ENCODE assay signal across 9 mouse cellular contexts in genomic region chr17:12740317-12740716, GRCm38 (mm10). TPM values are rescaled to one million over a fixed set of nuclear protein-coding genes. Genes with fewer than 3 reads are reported as not detected.
DNase-seq lines count a peak whose midpoint lies in the region; ATAC-seq and TF ChIP-seq lines count a peak whose summit lies in the region.
"Had no signal": no experiment of that assay in that cellular context is flagged by ENCODE, and none has a peak within 500 bp of the region (broad histone marks: within the 10 kb centered on the region; RNA-seq: fewer than 3 reads in every experiment).

No protein-coding gene starts in this region.

- H3K79me2 ChIP-seq in myocyte (ENCODE audit: control insufficient read depth, insufficient read depth), result peaks cover 9% of the 10 kb centered on the region

- no peak for ATAC-seq in kidney, embryonic 15.5 days (replicated peaks; ENCODE audit: low FRiP score)
- no peak for ATAC-seq in embryonic facial prominence, embryonic 12.5 days (ENCODE audit: insufficient number of reproducible peaks, insufficient read depth, low FRiP score, low TSS enrichment)
- no peak for ATAC-seq in limb, embryonic 11.5 days (ENCODE audit: insufficient number of reproducible peaks, low FRiP score, low TSS enrichment, low read depth)
- ATAC-seq in cerebellum, adult (ENCODE audit: insufficient number of reproducible peaks, low FRiP score, low TSS enrichment), result no peak

- TF ChIP-seq POLR2A in myocyte (IDR thresholded peaks at IDR 0.05; ENCODE audit: insufficient read length, low read depth), result no peak

- peaks cover 31% of the 10 kb centered on the region for H3K9me3 ChIP-seq in kidney, embryonic 15.5 days (replicated peaks)
- peaks cover 32% of the 10 kb centered on the region for H3K9me3 ChIP-seq in embryonic facial prominence, embryonic 12.5 days
- peaks cover 17% of the 10 kb centered on the region; the same call in 1 of the 2 replicates for H3K9me3 ChIP-seq in limb, embryonic 11.5 days (ENCODE audit: control insufficient read depth, low read length)

- no peak overlapping the region for H3K4me3 ChIP-seq in kidney, embryonic 15.5 days (replicated peaks)
- no peak overlapping the region for H3K4me3 ChIP-seq in embryonic facial prominence, embryonic 12.5 days
- H3K4me3 ChIP-seq in limb, embryonic 11.5 days (ENCODE audit: low read depth, low read length), result no peak overlapping the region
- H3K4me3 ChIP-seq in myocyte, result no peak overlapping the region

- no peak overlapping the region for H3ac ChIP-seq in myocyte (ENCODE audit: control insufficient read depth, insufficient read length)

- H3K4me2 ChIP-seq in kidney, embryonic 15.5 days, result no peak overlapping the region
- H3K4me2 ChIP-seq in embryonic facial prominence, embryonic 12.5 days (replicated peaks), result no peak overlapping the region
- 0 out of 2 replicates have a peak overlapping the region, but pooled peaks have one; percentile 10 for H3K4me2 ChIP-seq in limb, embryonic 11.5 days (ENCODE audit: low read depth, severe bottlenecking)
- H3K4me2 ChIP-seq in myocyte (ENCODE audit: low read depth), result peak overlapping the region; percentile 32

- peaks cover 46% of the 10 kb centered on the region for H3K4me1 ChIP-seq in kidney, embryonic 15.5 days
- peaks cover 14% of the 10 kb centered on the region for H3K4me1 ChIP-seq in embryonic facial prominence, embryonic 12.5 days
- H3K4me1 ChIP-seq in limb, embryonic 11.5 days (ENCODE audit: control insufficient read depth, insufficient read depth, low read length), result peaks cover 23% of the 10 kb centered on the region

- no peaks in the 10 kb centered on the region for H3K27me3 ChIP-seq in kidney, embryonic 15.5 days
- no peaks in the 10 kb centered on the region for H3K27me3 ChIP-seq in embryonic facial prominence, embryonic 12.5 days
- H3K27me3 ChIP-seq in limb, embryonic 11.5 days (ENCODE audit: control insufficient read depth, insufficient read depth, low read length), result no peaks in the 10 kb centered on the region
- no peaks in the 10 kb centered on the region for H3K27me3 ChIP-seq in myocyte (ENCODE audit: control insufficient read depth, insufficient read depth, insufficient read length)
- H3K27me3 ChIP-seq: hindbrain, embryonic 15.5 days had no signal

- H3K9ac ChIP-seq in kidney, embryonic 15.5 days, result no peak overlapping the region
- no peak overlapping the region for H3K9ac ChIP-seq in embryonic facial prominence, embryonic 12.5 days
- no peak overlapping the region for H3K9ac ChIP-seq in limb, embryonic 11.5 days (ENCODE audit: low read length)
- H3K9ac ChIP-seq: hindbrain, embryonic 15.5 days had no signal

- peak overlapping the region; percentile 85 for H3K27ac ChIP-seq in kidney, embryonic 15.5 days
- peak overlapping the region; percentile 85; the same call in 1 of the 2 replicates for H3K27ac ChIP-seq in embryonic facial prominence, embryonic 12.5 days
- H3K27ac ChIP-seq in limb, embryonic 11.5 days (replicated peaks; ENCODE audit: low read depth, low read length), result 0 out of 2 replicates have a peak overlapping the region, but pooled peaks have one; percentile 8

- 31% methylated on average over 2 of the region's 2 CpGs for WGBS in kidney, embryonic 15.5 days
- WGBS in embryonic facial prominence, embryonic 12.5 days, result 38% methylated on average over 2 of the region's 2 CpGs
- WGBS in limb, embryonic 11.5 days, result 9% methylated on average over 2 of the region's 2 CpGs

- H3K36me3 ChIP-seq in kidney, embryonic 15.5 days, result peaks cover 95% of the 10 kb centered on the region
- H3K36me3 ChIP-seq in embryonic facial prominence, embryonic 12.5 days, result peaks cover 81% of the 10 kb centered on the region
- H3K36me3 ChIP-seq in limb, embryonic 11.5 days (ENCODE audit: control insufficient read depth, insufficient read depth, low read length), result peaks cover 39% of the 10 kb centered on the region
- no peaks in the 10 kb centered on the region for H3K36me3 ChIP-seq in myocyte (ENCODE audit: control insufficient read depth, insufficient read depth)

- DNase-seq in kidney, postnatal 25 days, result no peak
- DNase-seq in limb, embryonic 11.5 days (ENCODE audit: low spot score), result no peak
- DNase-seq in adrenal gland, postnatal 14 days, result no peak
- no peak for DNase-seq in left cerebral cortex, adult 9 months (ENCODE audit: low spot score in 2 of 2)

TF ChIP-seq in myocyte, 11 proteins besides CTCF, POLR2A, EP300 and RAD21:
- TF ChIP-seq E2F4 (IDR thresholded peaks at IDR 0.05; ENCODE audit: insufficient read depth) (no peak), MYOD1 (IDR thresholded peaks at IDR 0.05; ENCODE audit: control insufficient read depth in 1 of 3, insufficient read length in 2 of 3, low read depth in 2 of 3) (peak in 1 of 3 experiments; percentile 8), TCF3 (IDR thresholded peaks at IDR 0.05; ENCODE audit: insufficient read length, low read depth) (no peak), MYOG (IDR thresholded peaks at IDR 0.05; ENCODE audit: control insufficient read depth in 1 of 3, insufficient read depth in 1 of 3, insufficient read length in 2 of 3, low read depth in 2 of 3) (peak in 1 of 3 experiments; percentile 58)

RNA-seq across cellular contexts. Expression of gene Igf2r, which starts 29.1 kb away (rescaled TPM):
- 30.1 and 34.6 TPM in 2 replicates for polyA plus RNA-seq in kidney, embryonic 15.5 days (2015; fragmentation: Nextera tagmentation; extraction: Ambion mirVana)
- 37.1 and 38.1 TPM in 2 replicates for polyA plus RNA-seq in embryonic facial prominence, embryonic 12.5 days (2016; fragmentation: Nextera tagmentation; extraction: Ambion mirVana)
- polyA plus RNA-seq in limb, embryonic 11.5 days (2014; fragmentation: Nextera tagmentation; extraction: Ambion mirVana), result 28.0 and 31.5 TPM in 2 replicates
- polyA plus RNA-seq in myocyte (2012; fragmentation: generic; extraction: Trizol), result 21.6 TPM
- total RNA-seq in adrenal gland, postnatal 14 days (2021), result 65.2 and 75.4 TPM in 2 replicates

Comparison
In these comparisons a context has a peak if more than half of its experiments do, and no peak if none do; other contexts are left out.
1. H3K27ac ChIP-seq: peak in every context shown above with its lines; median percentile 85 in kidney, embryonic 15.5 days; 85 in embryonic facial prominence, embryonic 12.5 days; 8 in limb, embryonic 11.5 days.
2. H3K4me2 ChIP-seq: peak in limb, embryonic 11.5 days (single experiment) and myocyte (single experiment); none in kidney, embryonic 15.5 days (single experiment) and embryonic facial prominence, embryonic 12.5 days (single experiment).